Mouse (Mus musculus): Measurements from ENCODE around the gene Hddc3. TPM values are rescaled to one million over a fixed set of nuclear protein-coding genes. Genes with fewer than 3 reads are reported as not detected.

Gene Hddc3
- 20.1 and 20.7 TPM in 2 replicates for polyA plus RNA-seq (2015; fragmentation: Nextera tagmentation; extraction: Ambion mirVana)

DNA sequence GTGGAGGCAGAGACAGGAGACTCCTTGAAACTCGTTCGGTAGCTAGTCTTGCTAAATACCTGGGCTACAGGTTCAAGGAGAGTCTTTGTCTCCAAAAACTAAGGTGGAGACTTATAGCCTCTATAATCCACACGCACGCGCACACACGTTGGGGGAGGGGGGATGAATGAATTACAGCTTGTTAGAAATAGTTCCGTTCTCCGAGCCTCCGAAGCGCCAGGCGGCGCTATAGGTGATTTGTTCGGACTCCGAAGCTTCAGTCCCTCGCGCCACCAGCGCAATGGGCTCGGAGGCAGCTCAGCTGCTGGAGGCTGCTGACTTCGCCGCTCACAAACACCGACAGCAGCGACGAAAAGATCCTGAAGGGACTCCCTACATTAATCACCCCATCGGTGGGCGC, at the start of gene Hddc3:
Gene Hddc3 (plus strand): TSS at position 247 of the 400 bp plus-strand sequence.
- peaks cover 2% of the 10 kb centered on the region; the same call in 1 of the 2 replicates for H3K27me3 ChIP-seq (ENCODE audit: control insufficient read depth, insufficient read depth, low read length)
- H3K4me3 ChIP-seq (ENCODE audit: low read length): peak within 1 kb of the TSS; percentile 67
- H3K9me3 ChIP-seq (replicated peaks; ENCODE audit: control insufficient read depth, low read length): no peaks in the 10 kb centered on the region
- 1% methylated on average over 25 of the region's 25 CpGs for WGBS
- peak within 1 kb of the TSS; percentile 90 for H3K9ac ChIP-seq (ENCODE audit: low read length)
- peak within 1 kb of the TSS; percentile 74; the same call in 1 of the 2 replicates for H3K27ac ChIP-seq (ENCODE audit: low read length)
- no peaks in the 10 kb centered on the region for H3K36me3 ChIP-seq (ENCODE audit: control insufficient read depth, insufficient read depth)
- H3K4me1 ChIP-seq (ENCODE audit: control insufficient read depth, insufficient read depth, low read length): peaks cover 28% of the 10 kb centered on the region
- H3K4me2 ChIP-seq (ENCODE audit: low read depth, low read length): peak within 1 kb of the TSS; percentile 80
- ATAC-seq (replicated peaks; ENCODE audit: extremely low read depth, insufficient read depth, low FRiP score): no peak

DNA sequence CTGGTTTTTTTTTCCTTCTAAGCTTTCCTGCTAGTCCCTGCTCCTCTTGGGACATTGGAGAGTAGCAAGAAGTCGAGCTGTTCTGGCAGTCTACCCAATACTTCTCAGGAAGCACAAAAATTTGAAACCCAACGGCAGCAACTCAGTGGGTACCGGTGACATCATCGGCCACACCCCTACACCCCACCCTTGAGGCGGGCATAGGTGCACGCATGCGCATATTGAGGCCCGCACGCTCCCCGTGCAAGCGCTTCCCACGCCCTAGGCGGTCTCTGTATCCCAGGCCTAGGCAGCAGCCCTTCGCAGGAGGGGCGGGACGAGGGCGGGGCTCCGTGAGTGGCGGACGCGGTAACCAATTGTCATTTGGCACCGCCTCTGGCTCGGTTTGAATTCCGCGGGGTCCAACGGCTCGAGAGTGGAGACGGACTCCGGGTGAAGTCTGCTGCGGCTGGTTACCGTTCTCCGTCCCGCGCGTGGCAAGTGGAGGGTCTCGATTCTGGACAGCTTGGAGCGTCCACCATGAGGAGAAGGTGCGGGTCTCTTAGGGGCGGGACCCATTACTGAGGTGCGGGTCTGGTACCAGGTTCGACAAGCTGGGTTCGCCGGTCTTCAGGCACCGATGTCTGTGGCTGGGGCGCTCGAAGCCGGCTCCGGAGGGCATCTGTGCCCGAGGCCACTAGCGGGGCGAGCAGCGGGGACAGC, 48.7 kb upstream of the Hddc3 start, which contains the start of gene Prc1:
Gene Prc1 (plus strand): TSS at position 389 of the 702 bp plus-strand sequence.
- Histone ChIP-seq H3K9ac (ENCODE audit: low read length) (peak within 1 kb of the TSS; percentile 90), H3K4me3 (ENCODE audit: low read length) (peak within 1 kb of the TSS; percentile 96), H3K27me3 (ENCODE audit: control insufficient read depth, insufficient read depth, low read length) (no peaks in the 10 kb centered on the region), H3K4me2 (ENCODE audit: low read depth, low read length) (peak within 1 kb of the TSS; percentile 86), H3K36me3 (ENCODE audit: control insufficient read depth, insufficient read depth) (peaks cover 8% of the 10 kb centered on the region; the same call in 1 of the 2 replicates), H3K4me1 (ENCODE audit: control insufficient read depth, insufficient read depth, low read length) (peaks cover 20% of the 10 kb centered on the region), H3K27ac (ENCODE audit: low read length) (peak within 1 kb of the TSS; percentile 89), H3K9me3 (replicated peaks; ENCODE audit: control insufficient read depth, low read length) (no peaks in the 10 kb centered on the region)
- peak; percentile 100 for ATAC-seq (replicated peaks; ENCODE audit: extremely low read depth, insufficient read depth, low FRiP score)
- WGBS: under 1% methylated on average over 52 of the region's 52 CpGs

DNA sequence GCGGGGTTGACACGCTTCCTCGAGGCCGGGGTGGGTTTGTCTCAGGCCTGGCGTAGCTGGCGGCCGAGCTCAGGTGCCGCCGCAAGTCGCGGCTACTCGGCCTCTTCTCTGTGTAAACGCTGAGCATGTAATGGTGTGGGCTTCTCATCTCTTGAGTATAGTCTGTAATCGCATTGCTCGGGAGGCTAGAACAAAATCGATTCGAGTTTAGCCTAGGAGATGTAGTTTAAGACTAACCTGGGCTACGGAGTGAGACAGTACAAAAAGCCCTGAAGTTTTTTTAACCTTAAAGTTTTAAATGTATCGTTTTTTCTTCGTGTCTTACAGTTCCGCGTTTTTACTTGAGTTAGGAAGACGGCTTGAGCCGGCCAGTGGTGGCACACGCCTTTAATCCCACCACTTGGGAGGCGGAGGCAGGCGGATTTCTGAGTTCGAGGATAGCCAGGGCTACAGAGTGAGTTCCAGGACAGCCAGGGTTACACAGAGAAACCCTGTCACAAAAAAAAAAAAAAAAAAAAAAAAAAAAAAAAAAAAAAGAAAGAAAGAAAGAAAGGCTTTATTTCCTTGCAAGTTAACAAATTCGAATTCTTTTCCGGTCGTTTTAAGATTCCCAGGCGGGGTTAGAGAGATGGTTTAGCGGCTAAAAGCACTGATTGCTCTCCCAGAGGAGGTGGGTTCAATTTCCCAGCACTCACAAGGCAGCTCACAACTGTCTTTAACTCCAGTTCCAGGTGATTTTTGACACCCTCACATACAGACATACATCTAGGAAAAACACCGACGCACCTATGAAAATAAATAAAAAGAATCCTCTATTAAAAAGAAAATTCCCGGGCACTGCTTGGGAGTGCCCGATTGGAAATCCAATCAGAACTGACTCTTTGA, 47.9 kb upstream of the Hddc3 start:
- H3K9ac ChIP-seq (ENCODE audit: low read length): peak overlapping the region; percentile 90
- H3K4me3 ChIP-seq (ENCODE audit: low read length): peak overlapping the region; percentile 96
- ATAC-seq (replicated peaks; ENCODE audit: extremely low read depth, insufficient read depth, low FRiP score): peak; percentile 55
- H3K9me3 ChIP-seq (replicated peaks; ENCODE audit: control insufficient read depth, low read length): no peaks in the 10 kb centered on the region
- H3K4me1 ChIP-seq (ENCODE audit: control insufficient read depth, insufficient read depth, low read length): peaks cover 20% of the 10 kb centered on the region
- H3K27me3 ChIP-seq (ENCODE audit: control insufficient read depth, insufficient read depth, low read length): no peaks in the 10 kb centered on the region
- peaks cover 9% of the 10 kb centered on the region for H3K36me3 ChIP-seq (ENCODE audit: control insufficient read depth, insufficient read depth)
- peak overlapping the region; percentile 86 for H3K4me2 ChIP-seq (ENCODE audit: low read depth, low read length)
- H3K27ac ChIP-seq (ENCODE audit: low read length): peak overlapping the region; percentile 89
- 7% methylated on average over 37 of the region's 37 CpGs for WGBS

DNA sequence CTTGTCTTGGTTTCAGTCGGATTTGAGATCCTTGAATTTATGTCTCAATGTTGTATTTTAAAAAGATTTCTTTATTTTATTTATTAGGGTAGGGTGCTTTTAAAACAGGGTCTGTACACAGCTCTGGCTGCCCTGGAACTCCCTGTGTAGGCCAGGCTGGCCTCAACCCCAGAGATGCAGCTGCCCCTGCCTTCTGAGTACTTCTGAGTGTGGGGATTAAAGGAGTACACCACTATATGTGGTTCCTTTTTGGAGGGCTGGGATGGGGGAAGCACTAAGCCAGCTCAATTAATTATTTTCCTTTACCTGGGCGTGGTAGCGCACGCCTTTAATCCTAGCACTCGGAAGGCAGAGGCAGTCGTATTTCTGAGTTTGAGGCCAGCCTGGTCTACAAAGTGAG, 46.4 kb upstream of the Hddc3 start:
- peaks cover 20% of the 10 kb centered on the region for H3K4me1 ChIP-seq (ENCODE audit: control insufficient read depth, insufficient read depth, low read length)
- peaks cover 11% of the 10 kb centered on the region for H3K36me3 ChIP-seq (ENCODE audit: control insufficient read depth, insufficient read depth)
- WGBS: 93% methylated on average over 6 of the region's 6 CpGs
- no peaks in the 10 kb centered on the region for H3K27me3 ChIP-seq (ENCODE audit: control insufficient read depth, insufficient read depth, low read length)
- H3K4me3 ChIP-seq (ENCODE audit: low read length): peak overlapping the region; percentile 20
- no peak overlapping the region for H3K9ac ChIP-seq (ENCODE audit: low read length)
- ATAC-seq (replicated peaks; ENCODE audit: extremely low read depth, insufficient read depth, low FRiP score): no peak
- peak overlapping the region; percentile 86 for H3K4me2 ChIP-seq (ENCODE audit: low read depth, low read length)
- no peaks in the 10 kb centered on the region for H3K9me3 ChIP-seq (replicated peaks; ENCODE audit: control insufficient read depth, low read length)
- no peak overlapping the region for H3K27ac ChIP-seq (ENCODE audit: low read length)

DNA sequence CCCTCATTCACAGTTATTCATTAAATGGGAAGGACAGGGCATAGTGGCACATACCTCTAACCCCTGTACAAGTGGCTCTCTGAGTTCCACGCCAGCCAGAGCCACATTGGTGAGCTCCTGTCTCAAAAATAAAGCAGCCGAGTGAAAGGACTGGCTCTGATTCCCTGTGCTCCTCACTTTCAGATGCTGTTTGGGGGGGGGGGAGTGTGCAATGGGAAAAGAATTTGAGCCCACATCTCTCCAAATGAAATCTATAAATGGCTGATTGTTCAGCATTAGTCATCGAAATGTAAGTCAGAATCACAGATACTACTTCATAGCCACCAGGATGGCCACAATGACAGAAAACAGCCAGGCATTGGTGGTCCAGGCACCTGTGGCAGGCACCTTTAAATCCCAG, 45.9 kb upstream of the Hddc3 start:
- WGBS: 60% methylated on average over 3 of the region's 3 CpGs
- H3K4me2 ChIP-seq (ENCODE audit: low read depth, low read length): 0 out of 2 replicates have a peak overlapping the region, but pooled peaks have one; percentile 15

DNA sequence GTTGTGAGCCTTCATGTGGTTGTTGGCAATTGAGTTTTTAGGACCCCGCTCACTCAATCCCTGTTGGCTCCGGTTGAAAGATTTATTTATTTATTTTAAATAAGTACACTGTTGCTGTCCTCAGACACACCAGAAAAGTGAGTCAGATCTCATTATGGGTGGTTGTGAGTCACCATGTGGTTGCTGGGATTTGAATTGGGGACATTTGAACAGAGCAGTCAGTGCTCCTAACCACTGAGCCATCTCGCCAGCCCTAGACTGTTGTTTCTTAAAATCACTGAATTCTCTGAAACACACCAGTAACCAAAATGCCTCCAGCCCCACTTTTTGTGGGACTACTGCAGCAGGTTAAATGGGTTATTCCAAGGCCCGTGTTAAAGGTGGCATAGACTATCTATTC, 44.1 kb upstream of the Hddc3 start:
- Histone ChIP-seq H3K36me3 (ENCODE audit: control insufficient read depth, insufficient read depth) (peaks cover 26% of the 10 kb centered on the region), H3K9me3 (replicated peaks; ENCODE audit: control insufficient read depth, low read length) (no peaks in the 10 kb centered on the region), H3K4me1 (ENCODE audit: control insufficient read depth, insufficient read depth, low read length) (peaks cover 20% of the 10 kb centered on the region), H3K4me2 (ENCODE audit: low read depth, low read length) (no peak overlapping the region), H3K27me3 (ENCODE audit: control insufficient read depth, insufficient read depth, low read length) (no peaks in the 10 kb centered on the region), H3K4me3 (ENCODE audit: low read length) (no peak overlapping the region), H3K9ac (ENCODE audit: low read length) (no peak overlapping the region), H3K27ac (ENCODE audit: low read length) (no peak overlapping the region)
- WGBS: 93% methylated on average over 4 of the region's 4 CpGs
- ATAC-seq (replicated peaks; ENCODE audit: extremely low read depth, insufficient read depth, low FRiP score): no peak

More for the DNA sequence above, 45.9 kb upstream of the Hddc3 start:
- ATAC-seq (replicated peaks; ENCODE audit: extremely low read depth, insufficient read depth, low FRiP score): no peak
- H3K27me3 ChIP-seq (ENCODE audit: control insufficient read depth, insufficient read depth, low read length): no peaks in the 10 kb centered on the region
- H3K4me3 ChIP-seq (ENCODE audit: low read length): peak overlapping the region; percentile 3; the same call in 1 of the 2 replicates
- H3K9me3 ChIP-seq (replicated peaks; ENCODE audit: control insufficient read depth, low read length): no peaks in the 10 kb centered on the region
- H3K4me1 ChIP-seq (ENCODE audit: control insufficient read depth, insufficient read depth, low read length): peaks cover 20% of the 10 kb centered on the region
- peaks cover 16% of the 10 kb centered on the region for H3K36me3 ChIP-seq (ENCODE audit: control insufficient read depth, insufficient read depth)
- no peak overlapping the region for H3K27ac ChIP-seq (ENCODE audit: low read length)
- H3K9ac ChIP-seq (ENCODE audit: low read length): 0 out of 2 replicates have a peak overlapping the region, but pooled peaks have one; percentile 29

DNA sequence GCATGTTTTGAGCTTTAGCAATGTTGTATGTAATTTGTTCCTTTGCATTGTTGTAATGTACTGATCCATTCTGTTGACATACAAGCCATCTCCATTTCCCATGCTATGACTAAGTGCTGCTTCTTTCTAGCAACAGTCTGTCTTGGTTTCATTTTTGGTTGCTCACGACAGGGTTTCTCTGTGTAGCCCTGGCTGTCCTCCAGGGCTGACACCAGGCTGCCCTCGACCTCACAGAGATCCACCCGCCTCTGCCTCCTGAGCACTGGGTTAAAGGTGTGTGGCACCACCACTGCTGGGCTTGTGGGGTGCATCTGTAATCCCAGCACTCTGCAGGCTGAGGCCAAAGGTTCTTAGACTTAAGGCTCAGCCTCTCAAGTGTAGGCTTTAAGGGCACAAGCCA, 43.3 kb upstream of the Hddc3 start:
- Histone ChIP-seq H3K4me3 (ENCODE audit: low read length) (no peak overlapping the region), H3K9me3 (replicated peaks; ENCODE audit: control insufficient read depth, low read length) (no peaks in the 10 kb centered on the region), H3K27me3 (ENCODE audit: control insufficient read depth, insufficient read depth, low read length) (no peaks in the 10 kb centered on the region), H3K4me2 (ENCODE audit: low read depth, low read length) (no peak overlapping the region), H3K9ac (ENCODE audit: low read length) (no peak overlapping the region), H3K4me1 (ENCODE audit: control insufficient read depth, insufficient read depth, low read length) (peaks cover 20% of the 10 kb centered on the region), H3K36me3 (ENCODE audit: control insufficient read depth, insufficient read depth) (peaks cover 33% of the 10 kb centered on the region), H3K27ac (ENCODE audit: low read length) (no peak overlapping the region)
- WGBS: 92% methylated on average over 3 of the region's 3 CpGs
- ATAC-seq (replicated peaks; ENCODE audit: extremely low read depth, insufficient read depth, low FRiP score): no peak

DNA sequence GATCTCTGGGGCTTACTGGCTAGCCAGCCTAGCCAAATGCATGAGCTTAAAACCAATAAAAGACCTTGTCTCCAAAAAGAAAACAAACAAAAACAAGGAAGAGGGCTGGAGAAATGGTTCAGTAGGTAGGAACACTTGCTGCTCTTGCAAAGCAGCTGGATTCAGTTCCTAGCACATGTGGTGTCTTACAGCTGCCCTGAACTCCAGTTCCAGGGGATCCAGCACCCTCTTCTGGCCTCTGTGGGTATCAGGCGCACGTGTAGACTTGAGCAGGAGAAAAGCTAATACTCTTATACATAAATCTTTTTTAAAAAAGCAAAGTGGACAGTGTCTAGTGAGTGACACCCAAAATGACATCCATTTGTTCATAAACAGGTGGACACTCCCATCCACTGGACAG, 41.4 kb upstream of the Hddc3 start:
- peaks cover 49% of the 10 kb centered on the region for H3K36me3 ChIP-seq (ENCODE audit: control insufficient read depth, insufficient read depth)
- H3K4me3 ChIP-seq (ENCODE audit: low read length): no peak overlapping the region
- 88% methylated on average over 2 of the region's 2 CpGs for WGBS

More for the DNA sequence above, 41.4 kb upstream of the Hddc3 start:
- Histone ChIP-seq H3K4me1 (ENCODE audit: control insufficient read depth, insufficient read depth, low read length) (peaks cover 9% of the 10 kb centered on the region), H3K9ac (ENCODE audit: low read length) (no peak overlapping the region), H3K27ac (ENCODE audit: low read length) (no peak overlapping the region), H3K9me3 (replicated peaks; ENCODE audit: control insufficient read depth, low read length) (no peaks in the 10 kb centered on the region), H3K27me3 (ENCODE audit: control insufficient read depth, insufficient read depth, low read length) (no peaks in the 10 kb centered on the region), H3K4me2 (ENCODE audit: low read depth, low read length) (no peak overlapping the region)
- ATAC-seq (replicated peaks; ENCODE audit: extremely low read depth, insufficient read depth, low FRiP score): no peak

Data from heart, embryonic 16.5 days (tissue).